In genomic region chr5:22009142-22009541, GRCm38 (mm10) we compare ENCODE assay signal across 22 mouse cellular contexts.
DNase-seq lines count a peak whose midpoint lies in the region; ATAC-seq and TF ChIP-seq lines count a peak whose summit lies in the region.
"Had no signal": no experiment of that assay in that cellular context is flagged by ENCODE, and none has a peak within 500 bp of the region (broad histone marks: within the 10 kb centered on the region; RNA-seq: fewer than 3 reads in every experiment).

No protein-coding gene starts in this region.

- H3K9me3 ChIP-seq in liver, postnatal 0 days (ENCODE audit: low read length): no peaks in the 10 kb centered on the region
- H3K9me3 ChIP-seq in liver, embryonic 11.5 days (ENCODE audit: control insufficient read depth, low read length): no peaks in the 10 kb centered on the region
- H3K9me3 ChIP-seq in CH12.LX (replicated peaks; ENCODE audit: low read length): no peaks in the 10 kb centered on the region
- no peaks in the 10 kb centered on the region for H3K9me3 ChIP-seq in forebrain, embryonic 10.5 days
- H3K9me3 ChIP-seq: embryonic facial prominence, embryonic 10.5 days; embryonic facial prominence, embryonic 12.5 days; forebrain, embryonic 12.5 days had no signal

- no peak for DNase-seq in liver, postnatal 0 days
- no peak for DNase-seq in liver, embryonic 11.5 days (ENCODE audit: low spot score)
- DNase-seq in CH12.LX (ENCODE audit: extremely low read depth): peak; percentile 70
- DNase-seq in splenic B cell, adult 2 months (ENCODE audit: low read depth, low spot score): peak; percentile 64
- no peak for DNase-seq in forebrain, embryonic 10.5 days (ENCODE audit: extremely low spot score, low spot score)
- no peak for DNase-seq in urinary bladder, postnatal 25 days (ENCODE audit: low spot score)
- DNase-seq: adrenal gland, adult 8-10 months; adrenal gland, postnatal 14 days; adrenal gland, postnatal 36 days; cerebellum, adult 11-12 months; cerebellum, adult 2 months; cerebellum, adult 9-10 months; cerebellum, postnatal 10 days; cerebellum, postnatal 25 days had no signal

- dilution Hi-C loops in CH12.LX (cut with MboI; ENCODE audit: extremely low pct_ligation_motif_present, extremely low pct_unique_long_range_greater_than_20kb, low sequenced_read_pairs): no loop called here

- H3K9ac ChIP-seq in liver, postnatal 0 days (replicated peaks): no peak overlapping the region
- no peak overlapping the region for H3K9ac ChIP-seq in liver, embryonic 11.5 days (ENCODE audit: low read depth, low read length)
- H3K9ac ChIP-seq in CH12.LX (ENCODE audit: insufficient read depth, low read depth): no peak overlapping the region
- H3K9ac ChIP-seq: embryonic facial prominence, embryonic 12.5 days; forebrain, embryonic 12.5 days had no signal

- H3K4me1 ChIP-seq in liver, postnatal 0 days (ENCODE audit: insufficient read depth): no peaks in the 10 kb centered on the region
- no peaks in the 10 kb centered on the region for H3K4me1 ChIP-seq in liver, embryonic 11.5 days (replicated peaks; ENCODE audit: control insufficient read depth, insufficient read depth, low read length)
- H3K4me1 ChIP-seq in CH12.LX (ENCODE audit: control insufficient read depth in 1 of 2, insufficient read depth in 2 of 2): peaks cover 12 to 34% of the 10 kb centered on the region in 2 experiments
- H3K4me1 ChIP-seq in forebrain, embryonic 10.5 days: no peaks in the 10 kb centered on the region
- H3K4me1 ChIP-seq: embryonic facial prominence, embryonic 10.5 days; embryonic facial prominence, embryonic 12.5 days; forebrain, embryonic 12.5 days had no signal

- ATAC-seq in liver, postnatal 0 days: peak; percentile 60
- ATAC-seq in liver, embryonic 11.5 days (replicated peaks; ENCODE audit: low FRiP score): no peak
- ATAC-seq: activated CD4-positive, CD25-positive, alpha-beta regulatory T cell, adult 4 months; CD4-positive, CD25-positive, alpha-beta regulatory T cell, adult 4 months; forebrain, embryonic 14.5 days; forebrain, embryonic 16.5 days; Patski had no signal

- no peaks in the 10 kb centered on the region for H3K79me2 ChIP-seq in CH12.LX (replicated peaks; ENCODE audit: control insufficient read depth, extremely low read depth, insufficient read depth, poor library complexity, severe bottlenecking)

- WGBS in liver, postnatal 0 days (ENCODE audit: insufficient replicate concordance): 68% methylated on average over 8 of the region's 8 CpGs
- WGBS in liver, embryonic 11.5 days: 92% methylated on average over 8 of the region's 8 CpGs
- WGBS in forebrain, embryonic 10.5 days: 92% methylated on average over 8 of the region's 8 CpGs

- no peak overlapping the region for H3K4me2 ChIP-seq in liver, postnatal 0 days (ENCODE audit: low read depth, low read length)
- no peak overlapping the region for H3K4me2 ChIP-seq in liver, embryonic 11.5 days
- peak overlapping the region; percentile 54; the same call in 1 of the 2 replicates for H3K4me2 ChIP-seq in CH12.LX (ENCODE audit: insufficient read depth, low read depth, poor library complexity, severe bottlenecking)
- H3K4me2 ChIP-seq: embryonic facial prominence, embryonic 12.5 days; forebrain, embryonic 12.5 days had no signal

- peak overlapping the region; percentile 70 for H3K27ac ChIP-seq in liver, postnatal 0 days (ENCODE audit: low read depth)
- no peak overlapping the region for H3K27ac ChIP-seq in liver, embryonic 11.5 days (ENCODE audit: low read depth, low read length)
- H3K27ac ChIP-seq in CH12.LX (ENCODE audit: insufficient read depth, low read depth): no peak overlapping the region
- H3K27ac ChIP-seq in forebrain, embryonic 10.5 days: no peak overlapping the region
- H3K27ac ChIP-seq: embryonic facial prominence, embryonic 10.5 days; embryonic facial prominence, embryonic 12.5 days; forebrain, embryonic 12.5 days had no signal

- no peak for TF ChIP-seq RAD21 in CH12.LX (IDR thresholded peaks at IDR 0.05; ENCODE audit: low read depth, low read length)

- TF ChIP-seq EP300 in liver, postnatal 0 days (IDR thresholded peaks at IDR 0.05; ENCODE audit: low read depth): no peak
- peak; percentile 53 for TF ChIP-seq EP300 in CH12.LX (IDR thresholded peaks at IDR 0.05; ENCODE audit: low read length)

- TF ChIP-seq CTCF in liver, postnatal 0 days (IDR thresholded peaks at IDR 0.05; ENCODE audit: low read depth): no peak
- TF ChIP-seq CTCF in CH12.LX (conservative IDR thresholded peaks at IDR 0.05 in 1 of 2, IDR thresholded peaks at IDR 0.05 in 1 of 2; ENCODE audit: low read depth in 2 of 2, low read length in 2 of 2): no peak

- no peak overlapping the region for H3K4me3 ChIP-seq in liver, postnatal 0 days (ENCODE audit: low read depth, low read length)
- H3K4me3 ChIP-seq in liver, embryonic 11.5 days (ENCODE audit: low read depth, low read length): no peak overlapping the region
- no peak overlapping the region for H3K4me3 ChIP-seq in CH12.LX (replicated peaks in 1 of 3; ENCODE audit: low read depth in 2 of 3, low read length in 2 of 3, poor library complexity in 1 of 3)
- no peak overlapping the region for H3K4me3 ChIP-seq in forebrain, embryonic 10.5 days
- H3K4me3 ChIP-seq: embryonic facial prominence, embryonic 10.5 days; embryonic facial prominence, embryonic 12.5 days; forebrain, embryonic 12.5 days had no signal

- no peaks in the 10 kb centered on the region for H3K27me3 ChIP-seq in liver, postnatal 0 days (ENCODE audit: insufficient read depth, low read length)
- H3K27me3 ChIP-seq in liver, embryonic 11.5 days (replicated peaks; ENCODE audit: control insufficient read depth, insufficient read depth, low read length): no peaks in the 10 kb centered on the region
- no peaks in the 10 kb centered on the region for H3K27me3 ChIP-seq in CH12.LX (replicated peaks)
- no peaks in the 10 kb centered on the region for H3K27me3 ChIP-seq in splenic B cell, adult 2 months (ENCODE audit: control insufficient read depth, insufficient read depth, low read length, poor library complexity, severe bottlenecking)
- H3K27me3 ChIP-seq in forebrain, embryonic 10.5 days (ENCODE audit: poor library complexity, severe bottlenecking): no peaks in the 10 kb centered on the region
- H3K27me3 ChIP-seq: embryonic facial prominence, embryonic 12.5 days; forebrain, embryonic 12.5 days had no signal

- in situ Hi-C loops in CH12.LX (cut with MboI; ENCODE audit: low pct_ligation_motif_present, low pct_unique_long_range_greater_than_20kb, low sequenced_read_pairs): no loop called here

- H3K36me3 ChIP-seq in liver, postnatal 0 days (replicated peaks; ENCODE audit: insufficient read depth, low read length): no peaks in the 10 kb centered on the region
- H3K36me3 ChIP-seq in liver, embryonic 11.5 days (ENCODE audit: control insufficient read depth, insufficient read depth, low read length): no peaks in the 10 kb centered on the region
- no peaks in the 10 kb centered on the region for H3K36me3 ChIP-seq in CH12.LX (replicated peaks in 1 of 2; ENCODE audit: control insufficient read depth in 1 of 2, insufficient read depth in 1 of 2, low read length in 1 of 2)
- no peaks in the 10 kb centered on the region for H3K36me3 ChIP-seq in splenic B cell, adult 2 months (ENCODE audit: control insufficient read depth, insufficient read depth, low read length, poor library complexity, severe bottlenecking)
- no peaks in the 10 kb centered on the region for H3K36me3 ChIP-seq in forebrain, embryonic 10.5 days (replicated peaks)
- H3K36me3 ChIP-seq: embryonic facial prominence, embryonic 10.5 days; embryonic facial prominence, embryonic 12.5 days; forebrain, embryonic 12.5 days had no signal

- no peak for TF ChIP-seq POLR2A in CH12.LX (IDR thresholded peaks at IDR 0.05; ENCODE audit: low read depth, low read length)

TF ChIP-seq in CH12.LX, 34 proteins besides CTCF, POLR2A, EP300 and RAD21:
- TF ChIP-seq E2F4 (IDR thresholded peaks at IDR 0.05; ENCODE audit: insufficient replicate concordance, low read depth, low read length): no peak
- 0 out of 2 replicates have a peak, but pooled peaks have one; percentile 14 for TF ChIP-seq KAT2A (IDR thresholded peaks at IDR 0.05; ENCODE audit: insufficient replicate concordance, low read length)
- TF ChIP-seq TCF12 (IDR thresholded peaks at IDR 0.05; ENCODE audit: low read depth, low read length): 0 out of 2 replicates have a peak, but pooled peaks have one; percentile 18

Comparison
In these comparisons a context has a peak if more than half of its experiments do, and no peak if none do; other contexts are left out.
1. DNase-seq: peak in CH12.LX (single experiment) and splenic B cell, adult 2 months (single experiment); none in liver, postnatal 0 days (single experiment), liver, embryonic 11.5 days (single experiment), forebrain, embryonic 10.5 days (single experiment) and urinary bladder, postnatal 25 days (single experiment).